In the genomic region with DNA sequence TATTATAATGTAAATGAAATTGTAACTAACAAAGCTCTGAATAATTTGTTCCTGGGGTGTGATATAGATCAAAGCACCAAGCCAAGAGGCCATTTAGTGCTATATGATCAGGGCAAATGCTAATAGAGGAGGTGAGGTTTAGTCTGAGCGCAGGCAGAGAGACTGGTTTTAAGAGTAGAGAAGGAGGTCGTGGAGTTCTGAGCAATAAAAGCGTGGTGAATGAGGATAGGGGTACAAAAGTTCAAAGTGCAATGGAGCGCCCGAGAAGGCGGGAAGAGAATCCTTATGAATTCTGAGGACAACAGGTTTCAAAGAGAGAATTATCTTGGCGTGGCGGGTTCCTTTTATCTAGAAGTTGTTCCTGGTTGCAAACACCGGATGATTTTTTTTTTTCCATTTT, we compare ENCODE assay signal across 22 mouse cellular contexts.
DNase-seq lines count a peak whose midpoint lies in the region; ATAC-seq and TF ChIP-seq lines count a peak whose summit lies in the region.
"Had no signal": no experiment of that assay in that cellular context is flagged by ENCODE, and none has a peak within 500 bp of the region (broad histone marks: within the 10 kb centered on the region; RNA-seq: fewer than 3 reads in every experiment).

No protein-coding gene starts in this region.

- no peaks in the 10 kb centered on the region for H3K27me3 ChIP-seq in neural tube, embryonic 15.5 days (replicated peaks)
- H3K27me3 ChIP-seq in intestine, embryonic 15.5 days (replicated peaks), result no peaks in the 10 kb centered on the region
- H3K27me3 ChIP-seq in intestine, embryonic 16.5 days (replicated peaks; ENCODE audit: control insufficient read depth, insufficient read depth, low read length), result no peaks in the 10 kb centered on the region
- H3K27me3 ChIP-seq in intestine, postnatal 0 days (replicated peaks; ENCODE audit: control insufficient read depth, insufficient read depth, low read length), result no peaks in the 10 kb centered on the region
- H3K27me3 ChIP-seq: CH12.LX, Patski had no signal

- no peak overlapping the region for H3K9ac ChIP-seq in neural tube, embryonic 15.5 days (replicated peaks)
- H3K9ac ChIP-seq in intestine, embryonic 15.5 days, result no peak overlapping the region
- H3K9ac ChIP-seq in intestine, embryonic 16.5 days (ENCODE audit: low read depth, low read length), result no peak overlapping the region
- H3K9ac ChIP-seq in intestine, postnatal 0 days (ENCODE audit: low read depth, low read length), result no peak overlapping the region

- no peak overlapping the region for H3K4me3 ChIP-seq in neural tube, embryonic 15.5 days (replicated peaks)
- H3K4me3 ChIP-seq in intestine, embryonic 15.5 days (replicated peaks), result no peak overlapping the region
- no peak overlapping the region for H3K4me3 ChIP-seq in intestine, embryonic 16.5 days (ENCODE audit: low read length)
- H3K4me3 ChIP-seq in intestine, postnatal 0 days (ENCODE audit: low read depth, low read length), result no peak overlapping the region

- peak; percentile 2 for DNase-seq in neural tube, embryonic 10.5 days (ENCODE audit: extremely low spot score, low spot score)
- DNase-seq in heart, postnatal 36 days, result no peak
- DNase-seq in spleen, postnatal 4 days (ENCODE audit: low spot score in 2 of 2), result no peak
- no peak for DNase-seq in urinary bladder, postnatal 10 days (ENCODE audit: low spot score)
- DNase-seq: adrenal gland, adult 2 months; adrenal gland, adult 8-10 months; adrenal gland, postnatal 10 days; adrenal gland, postnatal 14 days; adrenal gland, postnatal 25 days; adrenal gland, postnatal 36 days; B cell, adult 2 months; cerebellum, adult 11 months; cerebellum, adult 11-12 months had no signal

- no peak overlapping the region for H3K4me2 ChIP-seq in neural tube, embryonic 15.5 days
- no peak overlapping the region for H3K4me2 ChIP-seq in intestine, embryonic 15.5 days (replicated peaks)
- no peak overlapping the region for H3K4me2 ChIP-seq in intestine, embryonic 16.5 days (ENCODE audit: low read depth, low read length)
- H3K4me2 ChIP-seq in intestine, postnatal 0 days (replicated peaks; ENCODE audit: low read depth), result no peak overlapping the region

- H3K27ac ChIP-seq in neural tube, embryonic 15.5 days (replicated peaks), result no peak overlapping the region
- no peak overlapping the region for H3K27ac ChIP-seq in intestine, embryonic 15.5 days
- no peak overlapping the region for H3K27ac ChIP-seq in intestine, embryonic 16.5 days (ENCODE audit: low read length)
- H3K27ac ChIP-seq in intestine, postnatal 0 days (ENCODE audit: low read depth, low read length), result no peak overlapping the region

- no peaks in the 10 kb centered on the region for H3K36me3 ChIP-seq in neural tube, embryonic 15.5 days
- H3K36me3 ChIP-seq in intestine, embryonic 15.5 days, result no peaks in the 10 kb centered on the region
- H3K36me3 ChIP-seq in intestine, embryonic 16.5 days (ENCODE audit: control insufficient read depth, insufficient read depth, low read length), result no peaks in the 10 kb centered on the region
- H3K36me3 ChIP-seq in intestine, postnatal 0 days (ENCODE audit: control insufficient read depth, insufficient read depth), result no peaks in the 10 kb centered on the region
- H3K36me3 ChIP-seq: G1E had no signal

- no peaks in the 10 kb centered on the region for H3K9me3 ChIP-seq in neural tube, embryonic 15.5 days (replicated peaks)
- H3K9me3 ChIP-seq in intestine, embryonic 15.5 days, result no peaks in the 10 kb centered on the region
- no peaks in the 10 kb centered on the region for H3K9me3 ChIP-seq in intestine, embryonic 16.5 days (ENCODE audit: control insufficient read depth, low read length)
- no peaks in the 10 kb centered on the region for H3K9me3 ChIP-seq in intestine, postnatal 0 days (ENCODE audit: control insufficient read depth)
- H3K9me3 ChIP-seq: G1E had no signal

- H3K4me1 ChIP-seq in neural tube, embryonic 15.5 days, result no peaks in the 10 kb centered on the region
- H3K4me1 ChIP-seq in intestine, embryonic 15.5 days (replicated peaks), result no peaks in the 10 kb centered on the region
- H3K4me1 ChIP-seq in intestine, embryonic 16.5 days (ENCODE audit: control insufficient read depth, insufficient read depth, low read length), result no peaks in the 10 kb centered on the region
- no peaks in the 10 kb centered on the region for H3K4me1 ChIP-seq in intestine, postnatal 0 days (replicated peaks; ENCODE audit: control insufficient read depth, insufficient read depth, low read length)

- WGBS in neural tube, embryonic 15.5 days, result 52% methylated on average over 9 of the region's 9 CpGs
- WGBS in intestine, embryonic 15.5 days, result 58% methylated on average over 9 of the region's 9 CpGs
- WGBS in intestine, embryonic 16.5 days, result 61% methylated on average over 9 of the region's 9 CpGs
- 45% methylated on average over 9 of the region's 9 CpGs for WGBS in intestine, postnatal 0 days

- no peak for TF ChIP-seq CTCF in intestine, postnatal 0 days (IDR thresholded peaks at IDR 0.05; ENCODE audit: low read depth)

- intact Hi-C loops in heart, postnatal 36 days (cut with DNase I), result no loop called here

- no peak for ATAC-seq in neural tube, embryonic 15.5 days (ENCODE audit: low FRiP score)
- ATAC-seq in intestine, embryonic 15.5 days, result peak; percentile 88
- peak; percentile 72; the same call in 1 of the 2 replicates for ATAC-seq in intestine, embryonic 16.5 days
- peak; percentile 61 for ATAC-seq in intestine, postnatal 0 days
- ATAC-seq: activated CD4-positive, CD25-positive, alpha-beta regulatory T cell, adult 4 months; CD4-positive, CD25-positive, alpha-beta regulatory T cell, adult 4 months; Patski had no signal
